Mouse (Mus musculus): ENCODE measurements around the gene Prkab2.

- TF ChIP-seq POLR2A (IDR thresholded peaks at IDR 0.05; ENCODE audit: borderline replicate concordance, insufficient read depth, low read length) (no peak), CTCF (IDR thresholded peaks at IDR 0.05; ENCODE audit: borderline replicate concordance, insufficient read depth, low read depth, low read length) (no peak)
These were observed 48.6 kb downstream of the Prkab2 start for GRCm38 (mm10) chr3:97706561-97706960.
